Mouse (Mus musculus) MEL (cell line): Measurements from ENCODE around the gene Ano10.

Source experiments
- BHLHE40 ChIP-seq: IDR thresholded peaks from 2 replicates; pipeline ENCODE4 v1.6.1; 2012; ENCODE audit warnings: low read depth, mild to moderate bottlenecking, inconsistent platforms, low read length, improper control_type of control experiment, borderline replicate concordance
- CTCF ChIP-seq, 3 experiments: IDR thresholded peaks in 2 of 3; conservative IDR thresholded peaks in 1 of 3; 2 replicates each; pipeline ENCODE4 v1.5.1; 2011 to 2012; ENCODE audit warnings: low read length in 3 of 3, low read depth in 2 of 3, mild to moderate bottlenecking in 2 of 3, improper control_type of control experiment in 1 of 3, inconsistent platforms in 1 of 3, mixed read lengths in 1 of 3, moderate library complexity in 1 of 3; ENCODE audit not compliant: control insufficient read depth in 1 of 3, insufficient read depth in 1 of 3, poor library complexity in 1 of 3, severe bottlenecking in 1 of 3
- JUND ChIP-seq: IDR thresholded peaks from 2 replicates; pipeline ENCODE4 v1.6.1; 2011; ENCODE audit warnings: low read depth, mild to moderate bottlenecking, improper control_type of control experiment, low read length
- MAFK ChIP-seq: IDR thresholded peaks from 2 replicates; pipeline ENCODE4 v1.6.1; 2011; ENCODE audit warnings: low read depth, mild to moderate bottlenecking, low read length, improper control_type of control experiment, borderline replicate concordance
- POLR2A ChIP-seq, 2 experiments: IDR thresholded peaks; 2 replicates each; pipeline ENCODE4 v1.6.1; 2011 to 2012; ENCODE audit warnings: low read length in 2 of 2, mild to moderate bottlenecking in 2 of 2, control low read depth in 1 of 2, improper control_type of control experiment in 1 of 2, low read depth in 1 of 2, moderate library complexity in 1 of 2; ENCODE audit not compliant: control insufficient read depth in 1 of 2, insufficient read depth in 1 of 2, poor library complexity in 1 of 2
- POLR2AphosphoS2 ChIP-seq: IDR thresholded peaks from 2 replicates; pipeline ENCODE4 v1.6.1; 2011; ENCODE audit warnings: low read length, improper control_type of control experiment
- SMC3 ChIP-seq: IDR thresholded peaks from 2 replicates; pipeline ENCODE4 v1.6.1; 2011; ENCODE audit warnings: low read depth, low read length, improper control_type of control experiment
- ZC3H11A ChIP-seq: IDR thresholded peaks from 2 replicates; pipeline ENCODE4 v1.6.1; 2012; ENCODE audit warnings: low read depth, mild to moderate bottlenecking, inconsistent platforms, low read length, improper control_type of control experiment

DNA sequence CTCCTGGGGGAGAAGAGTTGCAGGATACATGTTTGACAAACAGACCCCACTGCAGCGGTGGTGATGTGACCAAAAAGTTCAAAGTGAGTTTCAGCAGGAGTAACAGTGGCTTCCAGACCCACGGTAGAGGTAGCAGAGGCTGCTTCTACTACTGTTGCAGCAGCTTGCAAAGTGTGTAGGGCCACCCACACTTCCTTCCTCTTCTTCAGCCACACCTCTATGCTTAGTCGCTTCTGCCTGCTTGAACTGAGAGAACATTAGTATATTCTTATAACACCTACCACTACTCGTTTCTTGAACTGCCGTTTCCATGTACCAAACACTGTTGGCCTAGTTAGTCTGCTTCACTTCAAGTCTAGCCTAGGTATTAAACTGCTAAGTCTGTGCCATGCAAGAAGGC lies 165.5 kb downstream of the Ano10 start:
- no peak for TF ChIP-seq ZC3H11A
- TF ChIP-seq MAFK = no peak
- TF ChIP-seq CTCF (IDR thresholded peaks at IDR 0.05 in 2 of 3, conservative IDR thresholded peaks at IDR 0.05 in 1 of 3; ENCODE audit: control insufficient read depth in 1 of 3, insufficient read depth in 1 of 3, low read depth in 2 of 3, low read length in 3 of 3, poor library complexity in 1 of 3, severe bottlenecking in 1 of 3) = no peak
- TF ChIP-seq POLR2AphosphoS2 = no peak
- no peak for TF ChIP-seq JUND
- TF ChIP-seq SMC3 = no peak
- no peak for TF ChIP-seq BHLHE40
- no peak for TF ChIP-seq POLR2A (IDR thresholded peaks at IDR 0.05; ENCODE audit: control insufficient read depth in 1 of 2, insufficient read depth in 1 of 2, low read depth in 1 of 2, low read length in 2 of 2, poor library complexity in 1 of 2)
